Mouse (Mus musculus) skeletal muscle tissue, postnatal 0 days (tissue): Measurements from ENCODE around the gene Nup214. TPM values are rescaled to one million over a fixed set of nuclear protein-coding genes. Genes with fewer than 3 reads are reported as not detected.

ENCODE experiments used
- microRNA-seq, 2 experiments: library from miRNA; unstranded; fragments of <30 nt; microRNA quantifications; one replicate each; pipeline ENCODE4; 2016
- polyA plus RNA-seq: library from polyadenylated mRNA; unstranded; fragments of >200 nt; fragmentation: Nextera tagmentation; extraction: Ambion mirVana; gene quantifications from 2 replicates; pipeline ENCODE4 v1.2.1, GENCODE M21; 2015

Nup214 gene
- polyA plus RNA-seq, result 27.9 and 31.4 TPM in 2 replicates

DNA sequence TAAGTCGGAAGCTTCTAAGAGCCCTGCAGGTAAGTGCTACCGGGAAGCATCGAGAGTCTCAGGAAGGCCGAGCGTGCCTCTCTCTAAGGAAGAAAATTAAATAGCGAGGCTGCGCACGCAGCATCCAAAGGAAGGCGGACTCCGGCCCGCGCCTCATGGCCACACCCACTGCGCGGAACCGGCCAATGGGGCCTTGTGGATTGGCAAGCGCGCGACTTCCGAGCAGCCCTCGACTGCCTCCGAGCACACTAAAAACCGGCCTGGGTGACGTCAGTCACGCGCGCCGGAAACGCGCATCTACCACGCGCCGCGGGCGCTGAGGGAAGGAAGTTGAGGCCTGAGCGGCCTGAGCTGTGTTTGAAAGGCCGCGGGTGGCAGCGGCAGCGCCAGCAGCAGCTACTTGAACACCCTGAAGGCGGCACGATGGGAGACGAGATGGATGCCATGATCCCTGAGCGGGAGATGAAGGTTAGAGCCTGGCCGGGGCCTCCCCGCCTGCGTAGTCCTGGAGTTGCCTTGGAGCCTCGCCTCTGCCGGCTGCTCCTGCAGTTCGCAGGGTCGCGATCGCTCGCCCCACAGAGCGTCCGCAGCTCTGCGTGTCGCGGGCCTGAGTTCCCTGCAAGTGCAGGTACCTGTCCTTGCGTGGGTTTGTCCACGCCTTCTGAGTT is at the start of gene Nup214:
Gene Nup214 (plus strand): TSS at position 296 of the 668 bp plus-strand sequence.

GRCm38 (mm10) chr2:31950058-31950871 is 24.0 kb upstream of the Nup214 start, which contains the start of gene Aif1l:
Gene Aif1l (plus strand): TSS chr2:31950139.

GRCm38 (mm10) chr2:32084111-32084871 is 110.1 kb downstream of the Nup214 start, which contains the start of gene Fam78a:
Gene Fam78a (minus strand): TSS chr2:32084857.

GRCm38 (mm10) chr2:32095351-32096121 is 121.3 kb downstream of the Nup214 start, which contains the start of gene Plpp7:
Gene Plpp7 (plus strand): TSS chr2:32095528.

Small RNA genes within 50 kb of the gene (microRNA-seq; reads per million reads assigned to microRNA genes)
- 0.30 to 0.42 reads per million in 2 experiments for gene Mir7674

Other genes starting within 250 kb of the Nup214 start
- 0.06 TPM in 1 of 2 replicates, not detected in the other for gene Qrfp, start 163.9 kb upstream of the Nup214 start, polyA plus RNA-seq
- not detected in 2 replicates for gene Fibcd1, start 128.4 kb upstream of the Nup214 start, polyA plus RNA-seq
- gene Lamc3, start 87.1 kb upstream of the Nup214 start, polyA plus RNA-seq, result 0.05 TPM in 1 of 2 replicates, not detected in the other
- 20.0 and 20.4 TPM in 2 replicates for gene Aif1l, start 24.3 kb upstream of the Nup214 start, polyA plus RNA-seq
- 7.5 and 8.2 TPM in 2 replicates for gene Fam78a, start 110.4 kb downstream of the Nup214 start, polyA plus RNA-seq
- 41.4 and 44.8 TPM in 2 replicates for gene Plpp7, start 121.1 kb downstream of the Nup214 start, polyA plus RNA-seq
- 21.5 and 22.5 TPM in 2 replicates for gene Prrc2b, start 176.6 kb downstream of the Nup214 start, polyA plus RNA-seq